Mouse (Mus musculus) right cerebral cortex, postnatal 36 days (tissue): Measurements from ENCODE around the gene Treml1.

Experiments used
- DNase-seq, 2 experiments: peaks; one replicate each; pipeline ENCODE4 v3.0.0; 2022; ENCODE audit warnings: low spot score in 2 of 2, mixed read lengths in 1 of 2

Treml1 gene

DNA sequence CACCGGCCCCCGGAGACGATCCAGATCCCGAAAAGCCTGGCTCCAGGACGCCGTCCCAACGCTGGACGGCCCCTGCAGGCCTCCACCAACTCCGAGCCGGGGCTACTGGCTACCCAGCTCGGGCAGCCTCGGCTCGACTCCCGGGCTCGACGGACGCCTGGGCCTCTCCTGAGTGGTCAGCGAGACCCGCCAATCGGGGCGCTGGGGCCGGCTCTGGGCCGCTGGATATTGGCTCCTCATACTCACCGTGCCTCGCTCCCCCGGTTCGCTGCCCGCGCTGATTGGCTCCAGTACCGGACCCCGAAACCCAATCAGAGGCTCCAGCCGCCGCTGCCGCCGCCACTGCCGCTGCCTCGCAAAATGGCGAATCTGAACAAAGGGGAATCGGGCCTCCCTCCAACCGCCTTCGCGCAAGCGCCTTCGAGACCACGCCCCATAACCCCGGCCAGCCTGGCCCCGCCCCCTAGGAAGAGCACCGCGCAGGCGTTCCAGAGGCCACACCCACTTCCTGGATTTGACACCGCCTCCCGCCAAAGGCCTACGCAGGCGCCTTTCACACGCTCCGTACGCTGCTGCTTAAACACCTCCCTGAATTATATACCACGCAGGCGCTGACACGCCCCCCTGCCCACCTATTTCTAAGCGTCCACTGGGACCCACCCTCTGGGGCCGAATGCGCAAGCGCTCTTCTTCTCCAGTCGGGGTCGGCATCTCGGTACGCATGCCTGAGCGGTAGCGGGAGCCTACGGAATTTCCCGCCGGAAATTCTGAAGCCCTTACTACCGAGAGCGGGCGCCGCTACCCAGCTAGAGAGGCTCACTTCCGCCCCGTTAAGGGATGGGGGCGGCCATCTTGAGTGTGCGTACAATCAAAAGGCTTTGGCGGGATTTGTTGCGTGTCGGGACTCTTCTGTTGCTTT is 49.9 kb downstream of the Treml1 start, which contains the start of the genes Nfya and Oard1:
Gene Nfya, minus strand, starts transcription at position 527 of the 919 bp plus-strand sequence.
Gene Oard1, plus strand, starts transcription at position 635 of the 919 bp plus-strand sequence.
- DNase-seq: peak; percentile 99

DNA sequence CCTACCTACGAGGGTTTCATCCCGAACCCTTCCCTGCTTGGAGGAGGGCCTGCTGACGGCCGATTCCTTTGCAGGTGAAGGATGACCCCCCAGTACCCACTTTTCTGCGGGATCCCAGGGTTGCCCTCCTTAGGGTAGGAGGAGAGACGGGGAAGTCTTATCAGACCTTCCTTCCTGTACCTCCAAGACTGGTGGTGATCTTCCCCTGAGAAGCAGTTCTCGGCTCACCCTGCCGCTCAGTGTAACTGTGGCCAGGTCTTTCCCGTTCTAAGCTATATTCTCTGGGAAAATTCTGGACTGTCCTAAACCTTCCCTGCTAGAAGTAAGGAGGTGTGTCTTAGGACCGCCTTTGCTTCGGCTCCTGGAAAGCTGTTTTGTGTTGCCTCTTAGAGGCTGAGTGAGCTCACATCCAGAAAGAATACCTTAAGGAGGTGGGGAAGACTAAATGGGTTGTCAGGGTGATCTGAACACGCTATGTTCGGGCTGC is 50.6 kb downstream of the Treml1 start:
- DNase-seq: no peak

DNA sequence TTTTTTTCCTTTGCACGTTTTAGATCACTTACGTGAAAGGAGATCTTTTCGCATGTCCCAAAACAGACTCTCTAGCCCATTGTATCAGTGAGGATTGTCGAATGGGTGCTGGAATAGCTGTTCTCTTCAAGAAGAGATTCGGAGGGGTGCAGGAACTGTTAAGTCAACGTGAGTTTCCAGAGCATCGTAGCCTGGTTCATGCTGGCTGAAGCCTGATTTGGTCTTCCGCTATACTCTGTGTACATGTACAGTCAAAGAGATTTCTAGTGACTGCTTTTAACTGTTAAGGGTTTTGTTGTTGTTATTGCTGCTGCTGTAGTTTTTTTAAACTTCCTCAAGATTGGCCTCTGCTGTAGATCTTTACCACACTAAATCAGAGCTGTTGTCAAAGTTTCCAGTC is 51.5 kb downstream of the Treml1 start:
- no peak for DNase-seq

DNA sequence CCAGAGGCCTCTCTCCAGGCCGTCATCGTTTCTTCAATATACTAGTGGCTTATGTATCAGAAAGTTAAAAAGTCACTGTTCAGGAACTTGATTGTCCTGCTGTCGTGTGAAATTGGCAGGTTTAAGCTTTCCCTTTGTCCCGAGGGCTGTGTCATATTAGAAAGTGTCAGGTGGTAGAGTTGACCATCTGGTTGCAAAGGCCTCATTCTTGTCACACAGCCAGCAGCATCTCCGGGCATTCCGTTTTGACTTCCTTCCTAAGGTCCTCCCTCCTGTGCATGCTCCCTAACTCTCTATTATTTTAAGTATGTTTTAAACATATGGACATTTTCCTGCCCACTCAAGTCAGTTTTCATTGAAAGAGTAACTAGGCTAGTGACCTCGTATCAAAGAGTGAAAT is 56.3 kb downstream of the Treml1 start:
- no peak for DNase-seq
